Comparison of ENCODE assay signal across 8 mouse cellular contexts in genomic region chr14:25487470-25487955, GRCm38 (mm10). TPM values are rescaled to one million over a fixed set of nuclear protein-coding genes. Genes with fewer than 3 reads are reported as not detected.
DNase-seq lines count a peak whose midpoint lies in the region; ATAC-seq lines count a peak whose summit lies in the region.

No protein-coding gene starts in this region.

- no peaks in the 10 kb centered on the region for H3K9me3 ChIP-seq in forebrain, embryonic 15.5 days
- H3K9me3 ChIP-seq in forebrain, embryonic 12.5 days, result no peaks in the 10 kb centered on the region
- no peaks in the 10 kb centered on the region for H3K9me3 ChIP-seq in megakaryocyte, embryonic 14.5 days
- no peaks in the 10 kb centered on the region for H3K9me3 ChIP-seq in intestine, embryonic 16.5 days (ENCODE audit: control insufficient read depth, low read length)

- H3K4me3 ChIP-seq in forebrain, embryonic 15.5 days, result no peak overlapping the region
- no peak overlapping the region for H3K4me3 ChIP-seq in forebrain, embryonic 12.5 days (replicated peaks)
- peak overlapping the region; percentile 81 for H3K4me3 ChIP-seq in megakaryocyte, embryonic 14.5 days (replicated peaks)
- H3K4me3 ChIP-seq in intestine, embryonic 16.5 days (ENCODE audit: low read length), result no peak overlapping the region

- no peaks in the 10 kb centered on the region for H3K27me3 ChIP-seq in forebrain, embryonic 15.5 days
- H3K27me3 ChIP-seq in forebrain, embryonic 12.5 days, result no peaks in the 10 kb centered on the region
- no peaks in the 10 kb centered on the region for H3K27me3 ChIP-seq in megakaryocyte, embryonic 14.5 days (replicated peaks)
- no peaks in the 10 kb centered on the region for H3K27me3 ChIP-seq in intestine, embryonic 16.5 days (replicated peaks; ENCODE audit: control insufficient read depth, insufficient read depth, low read length)

- no peaks in the 10 kb centered on the region for H3K36me3 ChIP-seq in forebrain, embryonic 15.5 days
- H3K36me3 ChIP-seq in forebrain, embryonic 12.5 days (replicated peaks), result no peaks in the 10 kb centered on the region
- peaks cover 33% of the 10 kb centered on the region for H3K36me3 ChIP-seq in megakaryocyte, embryonic 14.5 days (replicated peaks; ENCODE audit: low read length)
- H3K36me3 ChIP-seq in intestine, embryonic 16.5 days (ENCODE audit: control insufficient read depth, insufficient read depth, low read length), result no peaks in the 10 kb centered on the region

- H3K9ac ChIP-seq in forebrain, embryonic 15.5 days (replicated peaks), result no peak overlapping the region
- H3K9ac ChIP-seq in forebrain, embryonic 12.5 days, result no peak overlapping the region
- peak overlapping the region; percentile 43; the same call in 1 of the 2 replicates for H3K9ac ChIP-seq in intestine, embryonic 16.5 days (ENCODE audit: low read depth, low read length)

- H3K4me2 ChIP-seq in forebrain, embryonic 15.5 days (replicated peaks), result no peak overlapping the region
- no peak overlapping the region for H3K4me2 ChIP-seq in forebrain, embryonic 12.5 days
- no peak overlapping the region for H3K4me2 ChIP-seq in intestine, embryonic 16.5 days (ENCODE audit: low read depth, low read length)

- H3K27ac ChIP-seq in forebrain, embryonic 15.5 days (replicated peaks), result 0 out of 2 replicates have a peak overlapping the region, but pooled peaks have one; percentile 2
- H3K27ac ChIP-seq in forebrain, embryonic 12.5 days, result no peak overlapping the region
- H3K27ac ChIP-seq in intestine, embryonic 16.5 days (ENCODE audit: low read length), result peak overlapping the region; percentile 1

- WGBS in forebrain, embryonic 15.5 days, result 78% methylated on average over 7 of the region's 7 CpGs
- 82% methylated on average over 7 of the region's 7 CpGs for WGBS in forebrain, embryonic 12.5 days
- WGBS in intestine, embryonic 16.5 days, result 64% methylated on average over 7 of the region's 7 CpGs

- no peak for ATAC-seq in forebrain, embryonic 15.5 days (replicated peaks)
- ATAC-seq in forebrain, embryonic 12.5 days (ENCODE audit: low FRiP score), result no peak
- ATAC-seq in megakaryocyte, adult 5-6 weeks (ENCODE audit: poor library complexity, severe bottlenecking), result no peak
- no peak for ATAC-seq in intestine, embryonic 16.5 days

- peak; percentile 92 for DNase-seq in skeletal muscle tissue, adult 2 months (ENCODE audit: low read depth, low spot score)
- no peak for DNase-seq in spleen, adult 18-20 months
- no peak for DNase-seq in adrenal gland, adult 8-10 months

- peaks cover 88% of the 10 kb centered on the region for H3K4me1 ChIP-seq in forebrain, embryonic 15.5 days
- H3K4me1 ChIP-seq in forebrain, embryonic 12.5 days, result peaks cover 98% of the 10 kb centered on the region
- H3K4me1 ChIP-seq in megakaryocyte, embryonic 14.5 days, result peaks cover 100% of the 10 kb centered on the region
- peaks cover 79% of the 10 kb centered on the region for H3K4me1 ChIP-seq in intestine, embryonic 16.5 days (ENCODE audit: control insufficient read depth, insufficient read depth, low read length)

RNA-seq across cellular contexts. Expression of gene Zmiz1, which starts 28.5 kb away (rescaled TPM):
- polyA plus RNA-seq in forebrain, embryonic 15.5 days (2015; fragmentation: Nextera tagmentation; extraction: Ambion mirVana), result 57.5 and 63.9 TPM in 2 replicates
- 64.1 and 68.3 TPM in 2 replicates for polyA plus RNA-seq in forebrain, embryonic 12.5 days (2016; fragmentation: Nextera tagmentation; extraction: Ambion mirVana)
- polyA plus RNA-seq in megakaryocyte, embryonic 14.5 days (2012; ENCODE audit: insufficient read depth, low replicate concordance), result 18.1 and 54.1 TPM in 2 replicates
- 88.9 and 90.1 TPM in 2 replicates for total RNA-seq in megakaryocyte, adult 5-6 weeks (2015)
- 11.4 and 15.6 TPM in 2 replicates for total RNA-seq in megakaryocyte, adult 5-6 weeks (2017)
- 21.2 and 22.3 TPM in 2 replicates for polyA plus RNA-seq in intestine, embryonic 16.5 days (2015; fragmentation: Nextera tagmentation; extraction: Ambion mirVana)
- 100 to 1,000 TPM in 2 of 4 experiments, 10 to 100 TPM in 2; 90.3 to 192 (median 125) TPM for total RNA-seq in adrenal gland, adult 8-10 months (2022)
